Mouse (Mus musculus) right cerebral cortex, adult 18-20 months (tissue): ENCODE measurements around the gene Rai1.

Experiments used
- DNase-seq: peaks from one replicate; pipeline ENCODE4 v3.0.0; 2022; ENCODE audit warnings: mixed read lengths

Gene Rai1

DNA sequence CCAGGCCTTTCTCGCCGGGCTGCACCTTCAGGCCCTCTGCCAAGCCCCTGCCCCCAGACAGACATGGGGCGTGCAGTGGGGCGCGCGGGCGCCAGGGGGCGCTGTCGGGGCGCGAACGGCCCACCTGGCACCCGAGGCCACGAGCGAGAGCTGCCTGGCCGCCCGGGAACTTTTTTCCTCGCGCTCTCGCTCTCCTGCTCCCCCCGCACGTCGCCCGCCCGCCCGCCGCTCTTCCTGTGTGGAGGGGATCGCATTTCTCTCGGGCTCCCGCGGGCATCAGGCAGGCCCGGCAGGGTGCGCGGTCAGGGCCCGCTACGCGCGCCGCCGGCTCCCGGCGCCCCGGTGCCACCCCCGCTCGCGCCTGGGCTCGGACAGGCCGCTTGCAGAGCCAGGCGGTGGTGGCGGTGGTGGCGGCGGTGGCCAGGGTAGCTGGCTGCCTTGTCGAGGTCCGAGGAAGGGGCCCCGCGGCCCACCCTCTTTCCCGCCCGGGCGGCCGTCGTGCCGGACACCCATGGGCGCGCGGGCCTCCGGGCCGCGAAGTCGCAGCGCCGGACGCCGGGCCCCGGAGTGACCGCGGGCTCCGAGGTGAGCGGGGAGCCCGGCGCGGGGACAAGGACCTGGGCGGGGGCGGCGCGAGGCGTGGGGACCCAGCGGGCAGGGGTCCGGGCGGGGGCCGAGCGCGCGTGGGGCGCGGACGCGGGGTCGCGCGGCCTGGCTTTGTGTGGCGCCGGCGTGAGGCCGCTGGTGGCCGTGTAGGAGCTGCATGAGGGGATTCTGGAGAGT is at the start of gene Rai1:
Gene Rai1, plus strand, starts transcription at position 204 of the 783 bp plus-strand sequence.
- DNase-seq, result peak; percentile 91

- DNase-seq, result no peak
Measured at GRCm38 (mm10) chr11:60056520-60056919, 48.3 kb upstream of the Rai1 start.

DNA sequence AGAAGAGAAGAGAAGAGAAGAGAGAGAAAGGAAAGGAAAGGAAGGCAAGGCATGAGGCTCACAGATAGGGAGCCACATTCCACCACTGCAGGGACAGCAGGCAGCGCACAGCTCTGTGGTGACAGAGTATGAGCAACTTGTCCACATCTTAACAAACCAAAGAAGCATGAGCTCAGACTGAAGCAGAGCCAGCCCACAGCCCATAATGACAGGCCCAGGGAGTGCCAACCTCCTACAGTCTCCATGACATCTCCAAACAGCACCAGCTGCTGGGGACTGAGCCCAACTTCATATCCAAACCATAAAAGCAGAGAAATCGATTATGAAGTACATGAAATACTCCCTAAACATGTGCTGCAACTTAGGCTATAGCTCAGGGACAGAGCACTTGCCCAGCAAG is 46.8 kb upstream of the Rai1 start:
- peak; percentile 39 for DNase-seq

GRCm38 (mm10) chr11:60058441-60058840 is 46.4 kb upstream of the Rai1 start:
- DNase-seq, result no peak

- DNase-seq, result no peak
Measured at GRCm38 (mm10) chr11:60060026-60060425, 44.8 kb upstream of the Rai1 start.

- no peak for DNase-seq
Measured at GRCm38 (mm10) chr11:60061504-60062006, 43.3 kb upstream of the Rai1 start.

DNA sequence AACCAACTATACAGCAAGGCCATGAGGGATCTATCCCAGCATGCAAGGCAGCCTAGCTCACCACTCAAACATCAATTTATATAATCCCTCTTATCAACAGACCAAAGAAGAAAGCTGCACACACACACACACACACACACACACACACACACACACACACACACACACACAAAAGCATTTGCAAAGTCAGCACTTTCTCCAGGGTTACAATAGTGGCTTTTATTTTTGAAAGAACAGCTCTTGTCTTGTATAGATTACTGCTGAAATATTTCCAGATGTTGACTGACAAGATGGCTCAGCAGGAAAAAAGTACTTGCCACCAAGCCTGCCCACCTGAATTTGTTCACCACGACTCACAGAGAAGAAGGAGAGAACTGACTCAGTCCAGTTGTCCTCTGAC is 39.5 kb upstream of the Rai1 start:
- DNase-seq, result no peak

DNA sequence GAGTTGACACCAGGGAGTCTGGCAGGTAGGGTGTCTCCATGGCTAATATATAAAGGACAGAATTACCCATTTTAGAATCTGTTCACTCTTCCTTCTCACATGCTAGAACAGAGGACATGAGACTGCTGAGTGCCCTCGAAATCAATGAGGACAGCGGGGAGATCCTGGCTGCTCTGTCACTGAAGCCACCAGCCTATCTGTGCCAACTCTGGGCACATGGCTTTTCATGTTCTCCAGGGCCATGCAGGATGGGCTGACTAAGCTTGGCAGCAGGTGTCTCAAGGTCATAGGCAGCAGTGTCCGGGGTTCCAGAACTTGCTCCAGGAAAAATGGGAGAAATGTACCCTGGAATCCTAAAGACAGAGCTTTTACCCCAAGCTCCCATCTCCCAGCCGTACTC is 37.2 kb upstream of the Rai1 start:
- no peak for DNase-seq

DNA sequence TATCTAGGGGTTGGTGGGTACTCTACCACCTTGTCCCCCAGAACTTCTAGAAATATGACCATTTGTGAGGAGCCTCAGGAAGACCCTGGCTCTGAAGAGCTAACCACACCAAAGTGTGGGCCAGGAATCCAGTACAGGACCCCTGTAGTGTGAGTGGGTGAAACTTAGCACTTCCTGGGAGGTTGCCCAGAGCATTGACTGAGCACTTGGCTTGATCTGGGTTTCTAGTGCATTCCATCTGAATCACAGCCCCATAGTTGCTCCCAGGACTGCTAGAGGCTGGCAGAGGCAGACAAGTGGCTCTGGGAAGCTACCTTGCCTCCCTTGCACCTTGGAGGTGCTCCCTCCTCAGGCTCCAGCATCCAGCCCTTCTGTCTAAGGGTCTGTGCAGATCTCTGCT is 36.2 kb upstream of the Rai1 start:
- DNase-seq, result no peak

- DNase-seq, result no peak
Measured at GRCm38 (mm10) chr11:60070599-60070998, 34.2 kb upstream of the Rai1 start.

- DNase-seq, result no peak
Measured at GRCm38 (mm10) chr11:60071221-60071620, 33.6 kb upstream of the Rai1 start.

DNA sequence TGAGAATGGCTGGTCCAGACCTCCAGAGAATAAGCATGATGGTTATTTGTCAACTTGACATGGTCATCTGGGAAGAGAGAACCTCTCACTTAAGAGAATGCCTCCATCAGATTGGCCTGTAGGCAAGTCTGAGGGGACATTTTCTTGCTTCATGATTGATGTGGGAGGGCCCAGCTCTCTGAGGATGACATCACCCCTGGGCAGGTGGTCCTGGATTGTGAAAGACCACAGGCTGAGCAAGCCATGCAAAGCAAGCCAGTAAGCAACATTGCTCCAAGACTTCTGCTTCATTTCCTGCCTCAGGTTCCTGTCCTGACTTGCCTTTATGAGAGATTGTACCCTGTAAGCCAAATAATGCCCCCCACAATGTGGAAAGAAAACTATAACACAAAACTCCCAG is 31.7 kb upstream of the Rai1 start:
- no peak for DNase-seq

GRCm38 (mm10) chr11:60073936-60074502 is 30.8 kb upstream of the Rai1 start:
- no peak for DNase-seq

- DNase-seq, result no peak
Measured at GRCm38 (mm10) chr11:60076183-60076582, 28.6 kb upstream of the Rai1 start.

DNA sequence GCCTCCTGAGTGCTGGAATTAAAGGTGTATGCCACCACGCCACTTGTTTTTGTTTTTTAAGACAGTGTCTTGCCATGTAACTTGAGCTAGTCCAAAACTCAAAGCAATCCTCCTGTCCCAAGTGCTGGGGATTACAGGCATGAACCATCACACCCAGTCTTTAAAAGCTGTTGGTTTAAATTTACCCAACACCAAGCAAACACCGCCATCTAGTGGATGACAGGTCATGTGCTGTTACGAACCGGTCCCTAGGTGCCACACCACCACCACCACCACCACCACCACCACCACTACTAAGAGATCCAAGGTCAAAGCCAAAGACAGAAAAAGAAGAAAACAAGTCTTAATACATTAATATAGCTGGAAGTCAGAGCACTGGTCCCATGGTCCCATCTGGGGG is 28.0 kb upstream of the Rai1 start:
- DNase-seq, result peak; percentile 74

DNA sequence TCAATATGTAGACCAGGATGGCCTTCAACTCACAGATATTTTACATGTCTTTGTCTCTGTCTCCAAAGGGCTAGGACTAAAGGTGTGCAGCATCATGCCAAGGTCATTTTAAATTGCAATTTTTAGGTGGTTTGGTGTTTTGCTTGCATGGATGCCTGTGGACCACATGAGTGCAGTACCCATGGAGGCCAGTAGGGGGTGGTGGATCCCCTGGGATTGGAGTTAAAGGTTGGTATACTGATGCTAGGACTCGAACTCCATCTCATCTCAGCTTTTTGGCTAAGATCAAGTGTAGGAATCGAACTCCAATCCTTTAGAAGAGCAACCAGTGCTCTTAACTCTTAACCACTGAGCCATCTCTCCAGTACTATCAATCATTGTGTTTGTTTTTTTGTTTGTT is 20.2 kb upstream of the Rai1 start:
- DNase-seq, result no peak

DNA sequence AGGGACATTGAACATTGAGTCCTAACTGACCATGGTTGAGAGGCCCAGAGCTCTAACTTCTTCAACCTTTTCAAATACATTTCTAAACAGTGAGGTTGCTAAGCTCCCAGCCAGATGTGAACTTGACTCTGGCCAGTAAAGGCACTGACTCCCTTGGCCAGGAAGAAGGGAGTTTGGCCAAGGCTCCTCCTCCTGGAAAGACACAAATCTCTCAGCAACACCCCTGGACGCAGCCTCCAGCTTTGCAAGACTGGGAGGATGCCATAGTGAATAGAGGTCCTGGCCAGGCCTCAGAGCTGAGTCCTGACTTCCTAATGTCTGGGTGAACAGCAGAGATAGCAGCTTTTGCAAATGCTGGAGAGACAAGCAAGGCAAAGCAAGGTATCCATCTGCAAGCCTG is 18.1 kb upstream of the Rai1 start:
- DNase-seq, result no peak

GRCm38 (mm10) chr11:60088947-60089346 is 15.9 kb upstream of the Rai1 start:
- DNase-seq, result peak; percentile 57

DNA sequence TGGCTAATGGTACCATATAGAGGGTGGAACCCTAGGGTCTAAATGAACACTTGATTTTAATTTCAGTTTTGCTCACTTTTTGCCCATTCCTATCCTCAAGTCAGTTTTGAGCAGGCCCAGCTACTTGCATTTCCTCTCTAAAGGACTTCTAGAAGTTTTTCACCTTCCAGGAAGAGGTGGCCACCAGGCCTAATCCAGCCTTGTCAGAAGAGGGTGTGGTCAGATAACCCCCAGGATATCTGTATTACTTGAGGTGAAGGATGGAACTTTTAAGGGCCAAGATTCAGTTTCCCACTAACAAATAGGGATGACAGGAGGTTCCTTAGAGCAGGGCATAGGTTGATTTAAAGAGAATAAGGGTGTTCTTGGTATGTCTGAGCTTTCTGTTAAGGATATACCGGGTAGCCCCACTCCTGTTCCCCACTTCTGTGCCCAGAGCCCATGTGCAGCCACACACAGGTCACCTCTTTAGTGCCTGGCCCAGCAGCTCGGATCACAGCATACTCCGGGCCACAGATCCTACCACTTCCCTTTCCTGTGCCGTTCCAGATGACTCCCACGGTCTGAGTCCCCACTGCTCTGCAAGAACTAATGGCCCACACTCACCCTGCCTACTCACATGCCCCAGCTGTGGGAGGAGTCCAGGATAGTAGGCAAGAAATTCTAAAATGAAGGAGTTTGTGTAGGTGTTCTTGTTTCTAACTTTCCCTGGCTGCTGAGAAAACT is 14.0 kb upstream of the Rai1 start:
- DNase-seq, result peak; percentile 31

DNA sequence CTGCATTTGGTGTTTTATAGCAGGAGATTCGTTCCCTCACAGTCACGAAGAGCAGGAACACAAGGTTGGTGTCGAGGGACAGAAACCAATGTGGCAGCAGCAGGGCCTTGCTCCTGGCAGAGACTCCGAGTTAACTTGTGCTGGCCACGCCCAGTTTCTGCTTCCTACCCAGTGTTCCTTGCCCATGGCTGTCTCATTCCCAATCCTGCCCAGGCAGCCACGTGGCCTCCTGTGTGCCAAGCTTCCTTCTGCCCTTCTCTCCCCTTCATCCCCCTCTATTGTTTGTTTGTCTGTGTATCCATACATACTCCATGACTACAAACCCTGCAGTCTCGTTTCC is 13.4 kb upstream of the Rai1 start:
- no peak for DNase-seq

DNA sequence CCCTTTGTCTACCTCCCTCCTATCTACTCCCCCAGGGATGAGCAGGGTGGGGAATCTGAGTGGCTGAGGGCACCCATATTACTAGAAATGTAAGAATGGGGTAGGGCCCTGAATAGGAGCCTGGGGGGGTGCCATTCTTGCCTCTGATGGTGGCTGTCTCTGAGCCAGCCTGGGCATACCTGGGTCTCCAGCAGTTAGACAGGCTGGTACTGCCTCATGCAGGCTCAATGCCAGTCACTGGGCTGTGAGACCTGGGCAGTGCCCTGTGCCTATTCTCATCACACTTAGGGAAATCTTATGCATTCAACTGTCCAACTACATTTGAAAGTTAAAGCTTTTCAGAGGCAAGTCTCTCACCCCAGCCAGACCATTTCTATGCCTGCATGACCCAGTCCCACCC is 11.6 kb upstream of the Rai1 start:
- no peak for DNase-seq

DNA sequence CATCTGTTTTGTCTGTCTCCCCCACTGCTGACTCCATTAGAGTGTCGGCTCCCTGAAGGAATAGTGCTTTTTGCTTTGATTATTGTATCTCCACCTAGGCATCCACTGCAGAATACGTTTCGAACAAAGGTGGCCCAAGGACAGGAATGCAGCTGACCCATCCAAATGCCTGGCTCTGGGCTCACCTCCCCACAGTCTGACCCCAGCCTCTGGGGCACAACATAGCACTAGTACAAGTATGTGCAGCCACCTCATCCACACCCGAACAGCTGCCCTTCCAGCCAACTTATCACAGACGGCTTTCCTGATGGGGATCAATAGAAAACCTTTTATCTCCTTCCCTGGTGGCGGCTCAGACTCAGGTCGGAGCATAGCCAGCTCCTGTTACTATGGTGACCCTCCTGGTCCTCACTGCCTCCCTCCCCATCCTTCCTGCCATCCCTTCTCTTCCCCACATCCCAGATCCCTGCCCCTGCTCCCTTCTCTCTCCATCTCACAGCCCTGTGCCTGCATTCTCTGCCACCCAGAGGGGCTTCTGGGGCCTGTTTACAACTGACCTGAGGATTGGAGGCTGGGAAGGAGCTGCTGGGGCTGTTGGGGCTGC is 10.7 kb upstream of the Rai1 start:
- DNase-seq, result no peak
